Mouse (Mus musculus): ENCODE measurements around the gene Blcap. TPM values are rescaled to one million over a fixed set of nuclear protein-coding genes. Genes with fewer than 3 reads are reported as not detected.
A peak's percentile ranks its signal among the peaks of the same experiment; 100 is the strongest.

Blcap gene
- total and polyA plus RNA-seq, 2 experiments from 2014 or later: 307 to 394 TPM

GRCm38 (mm10) chr2:157568881-157569280, 2.2 kb downstream of the Blcap start:
- Histone ChIP-seq H3K4me3 (ENCODE audit: low read depth, low read length) (no peak overlapping the region), H3K27ac (ENCODE audit: low read depth, low read length) (no peak overlapping the region), H3K9me3 (ENCODE audit: low read length) (no peaks in the 10 kb centered on the region), H3K36me3 (ENCODE audit: insufficient read depth, low read length) (no peaks in the 10 kb centered on the region), H3K27me3 (ENCODE audit: insufficient read depth, low read length) (no peaks in the 10 kb centered on the region), H3K4me2 (ENCODE audit: low read depth, low read length, poor library complexity, severe bottlenecking) (no peak overlapping the region), H3K9ac (replicated peaks; ENCODE audit: low read length, poor library complexity, severe bottlenecking) (no peak overlapping the region), H3K4me1 (ENCODE audit: insufficient read depth, low read length) (peaks cover 7% of the 10 kb centered on the region; the same call in 1 of the 2 replicates)
- TF ChIP-seq CTCF (IDR thresholded peaks at IDR 0.05): no peak
- DNase-seq (ENCODE audit: low spot score): no peak
- ATAC-seq (ENCODE audit: low FRiP score): no peak
- WGBS: 42% methylated on average over 2 of the region's 2 CpGs

DNA sequence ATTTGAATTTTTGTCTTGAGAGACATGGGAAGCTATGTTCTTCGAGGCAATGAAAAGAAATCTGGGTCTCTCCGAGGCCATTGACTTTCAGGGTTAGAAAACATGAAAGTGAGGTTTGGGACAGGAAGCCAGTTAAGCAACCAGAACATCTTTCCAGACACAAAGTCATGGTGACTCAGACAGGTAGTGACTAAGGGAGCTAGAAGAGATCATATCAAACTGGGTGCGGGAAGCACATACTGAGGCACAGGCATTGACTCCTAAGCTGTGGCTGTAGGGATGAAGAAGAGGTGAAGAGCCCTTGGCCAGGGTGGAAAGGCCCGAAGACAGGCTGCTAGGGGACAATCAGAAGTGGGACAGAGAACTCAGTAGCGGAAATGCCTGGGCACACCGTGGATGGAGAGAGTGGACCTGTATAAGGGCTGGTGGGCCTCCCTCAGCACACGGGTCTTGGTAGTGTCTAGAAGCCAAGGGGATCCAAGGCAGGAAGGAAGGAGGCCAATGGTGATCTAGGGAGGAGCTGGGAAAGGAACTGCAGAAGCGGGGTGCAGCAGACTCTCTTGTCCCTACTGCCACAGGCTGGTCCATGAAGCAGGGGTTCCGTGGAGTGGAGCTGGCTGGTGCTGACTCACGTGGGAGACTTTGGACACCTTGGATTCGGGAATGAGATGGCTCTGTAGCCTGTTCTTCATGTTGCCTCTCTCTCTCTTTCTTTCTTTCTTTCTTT, 3.7 kb downstream of the Blcap start:
- H3K4me2 ChIP-seq (ENCODE audit: low read depth, low read length, poor library complexity, severe bottlenecking): peak overlapping the region; percentile 65
- H3K9ac ChIP-seq (replicated peaks; ENCODE audit: low read length, poor library complexity, severe bottlenecking): no peak overlapping the region; the same call in 1 of the 2 replicates
- no peaks in the 10 kb centered on the region for H3K27me3 ChIP-seq (ENCODE audit: insufficient read depth, low read length)
- 87% methylated on average over 11 of the region's 11 CpGs for WGBS
- no peak for TF ChIP-seq CTCF (IDR thresholded peaks at IDR 0.05)
- H3K4me1 ChIP-seq (ENCODE audit: insufficient read depth, low read length): peaks cover 12% of the 10 kb centered on the region; the same call in 1 of the 2 replicates
- DNase-seq (ENCODE audit: low spot score) (no peak), ATAC-seq (ENCODE audit: low FRiP score) (no peak)
- no peaks in the 10 kb centered on the region for H3K9me3 ChIP-seq (ENCODE audit: low read length)
- no peaks in the 10 kb centered on the region for H3K36me3 ChIP-seq (ENCODE audit: insufficient read depth, low read length)
- peak overlapping the region; percentile 98; the same call in 1 of the 2 replicates for H3K4me3 ChIP-seq (ENCODE audit: low read depth, low read length)
- peak overlapping the region; percentile 95; the same call in 1 of the 2 replicates for H3K27ac ChIP-seq (ENCODE audit: low read depth, low read length)

DNA sequence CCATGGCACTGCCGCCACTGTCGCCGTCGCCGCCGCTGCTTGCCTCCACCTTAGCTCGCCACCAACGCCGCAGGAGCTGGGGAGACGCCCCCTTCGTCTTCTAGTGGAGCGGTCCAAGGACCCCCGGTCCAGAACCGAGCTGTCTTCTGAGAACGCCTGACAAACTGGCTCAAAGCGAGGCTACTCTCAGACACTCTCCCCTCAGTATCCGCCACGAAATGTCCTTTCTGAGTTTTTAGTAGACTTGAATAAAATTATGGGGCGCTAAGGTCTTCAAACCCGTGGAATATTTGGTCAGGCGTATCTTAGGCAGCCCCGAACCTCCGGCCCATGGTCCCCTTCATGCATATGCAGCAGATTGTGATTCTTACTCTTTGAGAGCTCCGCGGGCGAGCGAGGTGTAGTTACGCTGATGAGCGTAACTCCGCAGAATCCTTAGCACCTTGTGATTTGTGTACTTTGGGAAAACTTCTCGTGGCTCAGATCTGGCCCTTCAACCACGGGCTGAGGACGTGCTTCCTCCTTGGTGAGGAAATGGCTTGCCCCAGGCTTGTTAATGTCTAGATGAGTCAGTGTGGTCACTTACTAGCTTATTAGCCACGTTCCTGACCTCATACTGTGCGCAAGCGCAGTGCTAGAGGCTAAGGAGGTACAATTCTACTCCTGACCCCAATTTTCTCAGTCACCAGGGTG, 4.7 kb downstream of the Blcap start:
- peak overlapping the region; percentile 95 for H3K27ac ChIP-seq (ENCODE audit: low read depth, low read length)
- no peak for TF ChIP-seq CTCF (IDR thresholded peaks at IDR 0.05)
- under 1% methylated on average over 35 of the region's 36 CpGs for WGBS
- H3K9me3 ChIP-seq (ENCODE audit: low read length): no peaks in the 10 kb centered on the region
- no peaks in the 10 kb centered on the region for H3K27me3 ChIP-seq (ENCODE audit: insufficient read depth, low read length)
- peaks cover 12% of the 10 kb centered on the region; the same call in 1 of the 2 replicates for H3K4me1 ChIP-seq (ENCODE audit: insufficient read depth, low read length)
- peak overlapping the region; percentile 99 for H3K9ac ChIP-seq (replicated peaks; ENCODE audit: low read length, poor library complexity, severe bottlenecking)
- peaks cover 6% of the 10 kb centered on the region for H3K36me3 ChIP-seq (ENCODE audit: insufficient read depth, low read length)
- ATAC-seq (ENCODE audit: low FRiP score) (peak; percentile 82), DNase-seq (ENCODE audit: low spot score) (peak; percentile 88)
- H3K4me2 ChIP-seq (ENCODE audit: low read depth, low read length, poor library complexity, severe bottlenecking): peak overlapping the region; percentile 65
- peak overlapping the region; percentile 98 for H3K4me3 ChIP-seq (ENCODE audit: low read depth, low read length)

DNA sequence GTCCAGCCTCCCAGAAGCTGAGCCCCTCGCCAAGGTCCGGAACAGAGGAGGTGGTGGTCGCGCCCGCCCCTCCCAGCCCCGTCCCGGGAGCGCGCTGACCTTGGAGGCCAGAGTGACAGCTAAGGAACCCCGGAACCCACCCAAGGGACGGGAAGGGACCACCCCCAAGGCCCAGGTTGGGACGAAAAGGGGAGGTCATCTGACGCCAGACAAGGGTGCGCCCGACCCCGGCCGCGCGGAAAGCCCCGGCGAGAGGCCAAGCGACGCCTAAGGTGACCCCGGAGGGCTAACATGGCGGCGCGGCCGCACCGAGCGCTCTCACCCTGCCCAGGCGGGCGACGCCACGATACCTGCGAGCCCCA, 5.2 kb downstream of the Blcap start:
- no peak for TF ChIP-seq CTCF (IDR thresholded peaks at IDR 0.05)
- peaks cover 9% of the 10 kb centered on the region for H3K36me3 ChIP-seq (ENCODE audit: insufficient read depth, low read length)
- no peak for DNase-seq (ENCODE audit: low spot score)
- peak overlapping the region; percentile 95 for H3K27ac ChIP-seq (ENCODE audit: low read depth, low read length)
- H3K9me3 ChIP-seq (ENCODE audit: low read length): no peaks in the 10 kb centered on the region
- peak overlapping the region; percentile 65 for H3K4me2 ChIP-seq (ENCODE audit: low read depth, low read length, poor library complexity, severe bottlenecking)
- H3K27me3 ChIP-seq (ENCODE audit: insufficient read depth, low read length): no peaks in the 10 kb centered on the region
- H3K9ac ChIP-seq (replicated peaks; ENCODE audit: low read length, poor library complexity, severe bottlenecking): peak overlapping the region; percentile 99
- H3K4me3 ChIP-seq (ENCODE audit: low read depth, low read length): peak overlapping the region; percentile 98
- ATAC-seq (ENCODE audit: low FRiP score): peak; percentile 12
- peaks cover 12% of the 10 kb centered on the region; the same call in 1 of the 2 replicates for H3K4me1 ChIP-seq (ENCODE audit: insufficient read depth, low read length)
- under 1% methylated on average over 25 of the region's 35 CpGs for WGBS

DNA sequence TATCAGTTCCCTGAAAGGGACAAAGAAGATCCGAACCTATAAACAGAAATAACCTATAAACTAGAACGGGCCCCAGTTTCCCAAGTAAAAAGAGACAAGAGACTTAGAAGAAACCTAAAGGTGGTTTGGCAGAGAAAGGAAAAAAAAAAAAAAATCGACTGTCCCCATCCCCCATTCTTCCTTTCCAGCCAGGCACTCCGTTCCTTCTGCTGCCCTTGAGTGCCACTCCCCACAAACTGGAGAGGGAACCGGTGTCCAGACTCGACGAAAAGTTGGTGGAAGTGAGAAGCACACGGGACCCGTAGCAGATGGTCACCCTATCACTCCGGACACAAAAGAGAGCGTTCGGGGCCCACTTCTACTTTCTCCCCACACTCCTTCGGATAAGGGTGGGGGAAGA, 5.6 kb downstream of the Blcap start:
- Histone ChIP-seq H3K9me3 (ENCODE audit: low read length) (no peaks in the 10 kb centered on the region), H3K36me3 (ENCODE audit: insufficient read depth, low read length) (peaks cover 9% of the 10 kb centered on the region), H3K4me3 (ENCODE audit: low read depth, low read length) (peak overlapping the region; percentile 98), H3K4me1 (ENCODE audit: insufficient read depth, low read length) (peaks cover 12% of the 10 kb centered on the region; the same call in 1 of the 2 replicates), H3K4me2 (ENCODE audit: low read depth, low read length, poor library complexity, severe bottlenecking) (peak overlapping the region; percentile 65), H3K27me3 (ENCODE audit: insufficient read depth, low read length) (no peaks in the 10 kb centered on the region), H3K9ac (replicated peaks; ENCODE audit: low read length, poor library complexity, severe bottlenecking) (peak overlapping the region; percentile 99), H3K27ac (ENCODE audit: low read depth, low read length) (peak overlapping the region; percentile 95)
- no peak for ATAC-seq (ENCODE audit: low FRiP score)
- 9% methylated on average over 13 of the region's 13 CpGs for WGBS
- no peak for DNase-seq (ENCODE audit: low spot score)
- TF ChIP-seq CTCF (IDR thresholded peaks at IDR 0.05): no peak

DNA sequence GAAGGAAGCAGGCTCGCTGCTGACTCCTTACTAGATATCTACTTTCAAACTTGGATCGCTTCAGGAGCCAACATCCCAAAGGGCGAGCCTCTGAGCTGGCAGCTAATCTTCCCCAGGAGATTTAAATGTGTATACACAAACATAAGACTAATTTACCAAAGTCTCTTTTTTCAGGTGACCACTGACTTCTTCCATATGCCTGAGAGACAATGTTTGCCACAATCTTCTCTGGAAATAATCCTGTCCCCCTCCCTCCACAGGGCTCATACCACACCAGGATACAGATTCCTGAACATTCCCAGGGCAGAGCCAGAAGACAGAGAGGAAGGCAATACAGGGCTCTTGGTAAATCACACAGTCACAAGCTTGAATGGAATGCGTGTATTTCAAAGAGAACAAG, 6.4 kb downstream of the Blcap start:
- Histone ChIP-seq H3K4me3 (ENCODE audit: low read depth, low read length) (peak overlapping the region; percentile 98), H3K27ac (ENCODE audit: low read depth, low read length) (no peak overlapping the region), H3K4me2 (ENCODE audit: low read depth, low read length, poor library complexity, severe bottlenecking) (peak overlapping the region; percentile 65), H3K27me3 (ENCODE audit: insufficient read depth, low read length) (no peaks in the 10 kb centered on the region), H3K4me1 (ENCODE audit: insufficient read depth, low read length) (peaks cover 12% of the 10 kb centered on the region; the same call in 1 of the 2 replicates), H3K9ac (replicated peaks; ENCODE audit: low read length, poor library complexity, severe bottlenecking) (no peak overlapping the region), H3K36me3 (ENCODE audit: insufficient read depth, low read length) (peaks cover 9% of the 10 kb centered on the region), H3K9me3 (ENCODE audit: low read length) (0 out of 2 replicates have a peak, but pooled peaks cover 6% of the 10 kb centered on the region)
- TF ChIP-seq CTCF (IDR thresholded peaks at IDR 0.05): no peak
- WGBS: 78% methylated on average over 4 of the region's 4 CpGs
- ATAC-seq (ENCODE audit: low FRiP score): no peak
- DNase-seq (ENCODE audit: low spot score): no peak

Data from midbrain, postnatal 0 days (tissue).